Mouse (Mus musculus) cerebellum, adult 2 months (tissue): ENCODE measurements around the gene U2af1l4.

Experiments used
- CTCF ChIP-seq: fragments of 200-500 bp; IDR thresholded peaks from 2 replicates; pipeline ENCODE4 v1.5.1; 2011; ENCODE audit warnings: low read depth, mild to moderate bottlenecking, control low read depth, low read length, moderate library complexity, borderline replicate concordance; ENCODE audit not compliant: insufficient read depth
- POLR2A ChIP-seq: fragments of 200-500 bp; IDR thresholded peaks from 2 replicates; pipeline ENCODE4 v1.6.1; 2011; ENCODE audit warnings: low read length, control low read depth, borderline replicate concordance; ENCODE audit not compliant: insufficient read depth

DNA sequence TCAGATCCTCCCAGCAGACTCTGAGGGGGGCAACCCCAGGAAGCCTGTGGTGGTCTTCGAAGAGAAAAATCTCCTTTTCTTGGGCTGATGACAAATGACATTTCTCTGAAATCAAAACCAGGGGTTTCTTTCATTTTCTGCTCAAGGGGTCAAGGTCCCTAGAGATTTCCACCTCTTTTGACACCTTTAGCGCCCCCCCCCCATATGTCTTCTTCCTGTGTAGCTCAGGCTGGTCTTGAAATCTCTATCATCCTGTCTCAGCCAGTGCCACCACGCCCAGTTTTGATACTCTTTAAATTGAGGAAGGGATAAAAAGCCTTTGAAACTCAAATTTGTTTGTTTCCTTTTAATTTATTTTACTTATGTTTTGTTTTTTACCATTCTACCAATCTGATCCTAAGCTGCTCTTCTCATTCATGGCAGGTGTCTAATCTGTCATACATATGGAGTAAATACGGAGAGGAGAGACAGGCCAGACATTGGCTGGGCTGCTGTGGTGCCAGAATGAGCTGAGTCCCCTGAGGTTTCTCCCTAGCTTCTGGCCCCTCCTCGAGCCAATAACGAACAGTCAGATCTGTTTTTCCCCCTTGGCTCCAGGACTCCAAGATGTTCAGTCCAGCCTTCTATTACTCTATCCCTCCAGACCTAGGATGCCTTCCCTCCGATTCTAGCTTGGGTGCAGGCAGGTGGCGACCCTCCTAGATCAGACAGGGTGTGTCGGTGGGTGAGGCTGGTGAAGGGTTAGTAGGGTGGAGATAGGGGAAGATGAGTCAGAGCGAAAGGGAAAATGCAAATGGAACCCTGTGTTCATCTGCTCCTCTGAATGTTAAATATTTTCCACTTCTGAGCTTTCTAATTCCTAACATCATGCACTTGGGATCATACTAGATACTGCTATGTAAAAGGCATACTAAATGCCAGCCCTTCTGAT is 30.7 kb downstream of the U2af1l4 start:
- TF ChIP-seq CTCF (no peak), POLR2A (no peak)
